Mouse (Mus musculus) urinary bladder, postnatal 0 days (tissue): ENCODE measurements around the gene Zfp207. TPM values are rescaled to one million over a fixed set of nuclear protein-coding genes. Genes with fewer than 3 reads are reported as not detected.

ENCODE experiments used
- polyA plus RNA-seq: library from polyadenylated mRNA; unstranded; fragments of >200 nt; fragmentation: Nextera tagmentation; extraction: Ambion mirVana; gene quantifications from 2 replicates; pipeline ENCODE4 v1.2.1, GENCODE M21; 2015

Zfp207 gene
- 118 and 137 TPM in 2 replicates for polyA plus RNA-seq

DNA sequence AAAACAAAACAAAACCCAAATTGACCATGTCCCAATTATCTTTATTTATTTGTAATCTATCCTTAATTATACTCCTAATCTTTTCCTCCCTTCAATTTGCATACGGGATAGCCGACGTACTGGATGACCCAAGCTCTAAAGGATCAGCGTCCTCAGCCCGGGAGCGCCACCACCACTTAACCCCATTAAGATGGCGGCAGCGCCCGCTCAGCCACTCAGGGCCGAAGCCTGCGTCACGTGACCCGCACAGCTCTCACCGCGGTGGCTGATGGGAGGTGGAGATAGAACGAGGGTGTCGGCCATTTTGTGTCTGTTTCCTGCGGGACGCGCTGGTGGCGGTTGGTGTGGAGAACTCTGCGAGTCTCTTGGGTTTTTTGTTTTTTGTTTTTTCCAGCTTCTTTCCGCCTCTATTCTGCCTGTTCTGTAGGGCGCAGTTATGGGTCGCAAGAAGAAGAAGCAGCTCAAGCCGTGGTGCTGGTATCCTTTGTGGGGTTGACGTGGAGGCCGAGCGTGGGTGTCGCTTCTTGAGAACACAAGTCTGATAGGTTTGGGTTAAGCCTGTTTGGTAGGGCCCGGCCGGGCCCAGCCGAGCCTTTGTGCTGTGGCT is at the start of gene Zfp207:
TSS of gene Zfp207 (plus strand) at position 261 of the 607 bp plus-strand sequence.

DNA sequence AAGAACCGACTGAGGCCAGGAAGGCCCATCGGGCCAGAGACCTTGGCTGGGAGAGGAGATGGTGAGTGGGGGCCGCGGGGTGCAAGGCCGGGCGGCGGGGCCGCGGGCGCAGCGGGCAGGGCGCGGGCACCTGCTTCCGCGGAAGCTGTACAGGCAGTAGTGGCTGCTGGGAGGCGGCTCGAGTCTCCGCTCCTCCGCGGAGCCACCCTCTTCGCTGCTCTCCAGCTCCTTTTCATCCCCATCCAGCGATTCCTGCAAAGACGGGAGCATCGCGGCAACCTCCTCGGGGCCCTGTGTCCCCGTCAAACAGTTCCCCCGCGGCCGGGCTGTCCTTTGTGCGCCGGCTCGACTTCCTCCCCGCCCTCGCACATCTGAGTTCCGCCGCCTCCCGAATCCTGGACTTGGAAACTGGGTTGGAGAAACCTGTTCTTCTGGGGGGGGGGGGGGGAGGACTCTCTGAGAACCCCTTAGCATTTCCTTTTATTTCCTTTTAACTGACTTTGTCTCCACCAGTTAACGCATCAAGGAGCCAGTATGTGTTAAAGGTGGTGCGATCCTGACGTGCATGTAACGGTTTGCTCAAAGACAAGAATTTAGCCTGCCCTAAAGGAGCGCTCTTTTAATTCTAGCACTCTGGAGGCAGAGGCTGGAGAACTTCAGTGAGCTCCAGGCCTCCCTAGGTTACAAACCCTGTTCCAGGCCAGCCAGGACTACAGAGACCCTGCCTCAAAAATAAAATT is 5.2 kb upstream of the Zfp207 start, which contains the start of gene 5730455P16Rik:
TSS of gene 5730455P16Rik (minus strand) at position 323 of the 740 bp plus-strand sequence.

DNA sequence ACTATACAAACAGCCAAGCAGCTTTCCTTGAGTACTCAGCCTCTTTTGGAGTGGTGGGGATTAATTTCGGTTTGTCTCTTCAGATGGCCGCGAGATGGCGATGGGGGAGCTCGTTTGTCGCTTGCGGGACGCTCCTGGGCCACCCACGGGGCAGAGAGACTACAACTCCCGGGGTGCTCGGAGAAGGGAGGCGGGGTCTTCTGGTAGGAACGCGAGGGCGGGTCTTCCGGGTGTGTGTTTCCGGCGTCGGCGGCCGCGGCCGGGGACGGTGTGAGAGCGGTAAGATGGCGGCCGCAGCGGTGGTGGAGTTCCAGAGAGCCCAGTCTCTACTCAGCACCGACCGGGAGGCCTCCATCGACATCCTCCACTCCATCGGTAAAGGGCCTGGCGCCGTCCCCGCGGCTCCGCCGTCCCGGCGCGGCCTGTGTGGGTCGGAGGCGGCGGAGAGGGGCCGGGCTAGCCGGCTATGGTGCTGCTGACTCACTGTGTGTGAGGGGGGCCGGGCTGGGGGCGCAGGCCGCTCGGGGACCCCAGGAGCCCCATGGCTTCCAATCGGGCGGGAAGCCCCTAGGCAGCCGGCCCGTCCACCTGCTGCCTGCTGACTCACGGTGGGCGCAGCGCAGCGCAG is 45.4 kb downstream of the Zfp207 start, which contains the start of gene Psmd11:
TSS of gene Psmd11 (plus strand) at position 235 of the 628 bp plus-strand sequence.

Other genes starting within 250 kb of the Zfp207 start
- gene Tefm, start 241.1 kb upstream of the Zfp207 start, polyA plus RNA-seq = 18.8 and 18.9 TPM in 2 replicates
- 3.1 and 5.8 TPM in 2 replicates for gene Adap2, start 229.2 kb upstream of the Zfp207 start, polyA plus RNA-seq
- gene Rnf135, start 199.4 kb upstream of the Zfp207 start, polyA plus RNA-seq = 5.0 and 5.7 TPM in 2 replicates
- 30.5 and 33.9 TPM in 2 replicates for gene Rhot1, start 174.3 kb upstream of the Zfp207 start, polyA plus RNA-seq
- gene Rhbdl3, start 82.4 kb upstream of the Zfp207 start, polyA plus RNA-seq = 1.6 and 1.7 TPM in 2 replicates
- gene 5730455P16Rik, start 5.2 kb upstream of the Zfp207 start, polyA plus RNA-seq = 12.2 and 15.0 TPM in 2 replicates
- gene Psmd11, start 45.3 kb downstream of the Zfp207 start, polyA plus RNA-seq = 156 and 159 TPM in 2 replicates
- 0.29 and 0.35 TPM in 2 replicates for gene Cdk5r1, start 93.7 kb downstream of the Zfp207 start, polyA plus RNA-seq